Comparison of ENCODE assay signal across 14 mouse cellular contexts in genomic region chr3:51907113-51907860, GRCm38 (mm10).
A peak's percentile ranks its signal among the peaks of the same experiment; 100 is the strongest.
DNase-seq lines count a peak whose midpoint lies in the region; ATAC-seq and TF ChIP-seq lines count a peak whose summit lies in the region.
"Had no signal": no experiment of that assay in that cellular context is flagged by ENCODE, and none has a peak within 500 bp of the region (broad histone marks: within the 10 kb centered on the region; RNA-seq: fewer than 3 reads in every experiment).

No protein-coding gene starts in this region.

- DNase-seq in CH12.LX (ENCODE audit: extremely low read depth): no peak
- no peak for DNase-seq in intestine, embryonic 14.5 days (ENCODE audit: low spot score)
- DNase-seq in left cerebral cortex, postnatal 14 days (ENCODE audit: low spot score in 2 of 2): no peak
- no peak for DNase-seq in urinary bladder, postnatal 4 days (ENCODE audit: low spot score in 2 of 2)
- DNase-seq: cerebellum, postnatal 25 days; gastrocnemius, postnatal 36 days; kidney, adult 8-10 months; right cerebral cortex, postnatal 4 days had no signal

- TF ChIP-seq CTCF in C2C12 (IDR thresholded peaks at IDR 0.05; ENCODE audit: control insufficient read depth, insufficient read depth, insufficient read length) (no peak), CH12.LX (conservative IDR thresholded peaks at IDR 0.05 in 1 of 2, IDR thresholded peaks at IDR 0.05 in 1 of 2; ENCODE audit: low read depth in 2 of 2, low read length in 2 of 2) (no peak)

- no peak overlapping the region for H3ac ChIP-seq in C2C12 (ENCODE audit: control insufficient read depth, insufficient read length, low read depth)

- no peaks in the 10 kb centered on the region for H3K79me3 ChIP-seq in C2C12 (ENCODE audit: low read depth)

- in situ Hi-C loops in CH12.LX (cut with MboI; ENCODE audit: low pct_ligation_motif_present, low pct_unique_long_range_greater_than_20kb, low sequenced_read_pairs): no loop called here

- dilution Hi-C loops in CH12.LX (cut with MboI; ENCODE audit: extremely low pct_ligation_motif_present, extremely low pct_unique_long_range_greater_than_20kb, low sequenced_read_pairs): no loop called here

- no peak overlapping the region for H3K4me2 ChIP-seq in hindbrain, embryonic 12.5 days (replicated peaks)
- no peak overlapping the region for H3K4me2 ChIP-seq in hindbrain, embryonic 16.5 days (ENCODE audit: low read length)
- H3K4me2 ChIP-seq in CH12.LX (ENCODE audit: insufficient read depth, low read depth, poor library complexity, severe bottlenecking): no peak overlapping the region
- H3K4me2 ChIP-seq in intestine, embryonic 14.5 days (ENCODE audit: low read length): no peak overlapping the region
- H3K4me2 ChIP-seq: neural tube, embryonic 13.5 days had no signal

- H3K4me3 ChIP-seq in hindbrain, embryonic 12.5 days: no peak overlapping the region
- no peak overlapping the region for H3K4me3 ChIP-seq in hindbrain, embryonic 16.5 days (ENCODE audit: low read length)
- H3K4me3 ChIP-seq in C2C12 (ENCODE audit: insufficient read depth, poor library complexity, severe bottlenecking) (no peak overlapping the region), CH12.LX (replicated peaks in 1 of 3; ENCODE audit: low read depth in 2 of 3, low read length in 2 of 3, poor library complexity in 1 of 3) (no peak overlapping the region)
- H3K4me3 ChIP-seq in intestine, embryonic 14.5 days (ENCODE audit: low read depth, low read length): no peak overlapping the region
- H3K4me3 ChIP-seq: limb, embryonic 13.5 days; neural tube, embryonic 13.5 days had no signal

- no peaks in the 10 kb centered on the region for H3K79me2 ChIP-seq in C2C12 (ENCODE audit: control insufficient read depth, insufficient read depth)
- H3K79me2 ChIP-seq in CH12.LX (replicated peaks; ENCODE audit: control insufficient read depth, extremely low read depth, insufficient read depth, poor library complexity, severe bottlenecking): no peaks in the 10 kb centered on the region

- no peak for TF ChIP-seq POLR2A in CH12.LX (IDR thresholded peaks at IDR 0.05; ENCODE audit: low read depth, low read length)

- no peaks in the 10 kb centered on the region for H3K36me3 ChIP-seq in hindbrain, embryonic 12.5 days
- H3K36me3 ChIP-seq in hindbrain, embryonic 16.5 days (ENCODE audit: control insufficient read depth, insufficient read depth, low read length): no peaks in the 10 kb centered on the region
- H3K36me3 ChIP-seq in C2C12 (ENCODE audit: control insufficient read depth, insufficient read depth): no peaks in the 10 kb centered on the region
- no peaks in the 10 kb centered on the region for H3K36me3 ChIP-seq in CH12.LX (replicated peaks in 1 of 2; ENCODE audit: control insufficient read depth in 1 of 2, insufficient read depth in 1 of 2, low read length in 1 of 2)
- H3K36me3 ChIP-seq in intestine, embryonic 14.5 days (ENCODE audit: control insufficient read depth, insufficient read depth, low read length): no peaks in the 10 kb centered on the region
- H3K36me3 ChIP-seq: limb, embryonic 13.5 days; neural tube, embryonic 13.5 days had no signal

- no peak overlapping the region for H3K27ac ChIP-seq in hindbrain, embryonic 12.5 days
- H3K27ac ChIP-seq in hindbrain, embryonic 16.5 days (ENCODE audit: low read depth, low read length): no peak overlapping the region
- H3K27ac ChIP-seq in CH12.LX (ENCODE audit: insufficient read depth, low read depth): no peak overlapping the region
- no peak overlapping the region for H3K27ac ChIP-seq in intestine, embryonic 14.5 days (ENCODE audit: low read depth)
- H3K27ac ChIP-seq: limb, embryonic 13.5 days; neural tube, embryonic 13.5 days had no signal

- TF ChIP-seq EP300 in CH12.LX (IDR thresholded peaks at IDR 0.05; ENCODE audit: low read length): no peak

- no peaks in the 10 kb centered on the region for H3K9me3 ChIP-seq in hindbrain, embryonic 12.5 days (replicated peaks)
- no peaks in the 10 kb centered on the region for H3K9me3 ChIP-seq in hindbrain, embryonic 16.5 days (ENCODE audit: control insufficient read depth, low read length)
- no peaks in the 10 kb centered on the region for H3K9me3 ChIP-seq in CH12.LX (replicated peaks; ENCODE audit: low read length)
- no peaks in the 10 kb centered on the region for H3K9me3 ChIP-seq in intestine, embryonic 14.5 days (ENCODE audit: control insufficient read depth, low read length)
- H3K9me3 ChIP-seq: limb, embryonic 13.5 days; neural tube, embryonic 13.5 days had no signal

- H3K4me1 ChIP-seq in hindbrain, embryonic 12.5 days: peaks cover 26% of the 10 kb centered on the region
- peaks cover 5% of the 10 kb centered on the region for H3K4me1 ChIP-seq in hindbrain, embryonic 16.5 days (ENCODE audit: control insufficient read depth, insufficient read depth, low read depth, low read length)
- peaks cover 14 to 32% of the 10 kb centered on the region in 2 experiments for H3K4me1 ChIP-seq in CH12.LX (ENCODE audit: control insufficient read depth in 1 of 2, insufficient read depth in 2 of 2)
- H3K4me1 ChIP-seq in intestine, embryonic 14.5 days (replicated peaks; ENCODE audit: control insufficient read depth, insufficient read depth, low read length): peaks cover 25% of the 10 kb centered on the region

- no peak for TF ChIP-seq RAD21 in CH12.LX (IDR thresholded peaks at IDR 0.05; ENCODE audit: low read depth, low read length)

- H3K27me3 ChIP-seq in hindbrain, embryonic 12.5 days: no peaks in the 10 kb centered on the region
- no peaks in the 10 kb centered on the region for H3K27me3 ChIP-seq in hindbrain, embryonic 16.5 days (replicated peaks; ENCODE audit: control insufficient read depth, insufficient read depth, low read length)
- H3K27me3 ChIP-seq in C2C12 (ENCODE audit: control insufficient read depth, insufficient read depth, insufficient read length) (no peaks in the 10 kb centered on the region), CH12.LX (replicated peaks) (no peaks in the 10 kb centered on the region)
- H3K27me3 ChIP-seq in intestine, embryonic 14.5 days (replicated peaks; ENCODE audit: control insufficient read depth, insufficient read depth, low read length): no peaks in the 10 kb centered on the region
- H3K27me3 ChIP-seq: limb, embryonic 13.5 days; neural tube, embryonic 13.5 days had no signal

- intact Hi-C loops in left cerebral cortex, postnatal 14 days (cut with DNase I): no loop called here

- H3K9ac ChIP-seq in hindbrain, embryonic 12.5 days: no peak overlapping the region
- H3K9ac ChIP-seq in hindbrain, embryonic 16.5 days (ENCODE audit: low read depth, low read length): no peak overlapping the region
- H3K9ac ChIP-seq in CH12.LX (ENCODE audit: insufficient read depth, low read depth): no peak overlapping the region
- H3K9ac ChIP-seq in intestine, embryonic 14.5 days (ENCODE audit: low read length): no peak overlapping the region
- H3K9ac ChIP-seq: limb, embryonic 13.5 days; neural tube, embryonic 13.5 days had no signal

- ATAC-seq in hindbrain, embryonic 12.5 days (ENCODE audit: low FRiP score): peak; percentile 46
- no peak; the same call in 1 of the 2 replicates for ATAC-seq in hindbrain, embryonic 16.5 days
- peak; percentile 41; the same call in 1 of the 2 replicates for ATAC-seq in intestine, embryonic 14.5 days (replicated peaks; ENCODE audit: low FRiP score, low TSS enrichment, low read depth)
- ATAC-seq in megakaryocyte, adult 5-6 weeks (ENCODE audit: poor library complexity, severe bottlenecking): no peak

- WGBS in hindbrain, embryonic 12.5 days: 50% methylated on average over 10 of the region's 10 CpGs
- WGBS in hindbrain, embryonic 16.5 days: 55% methylated on average over 10 of the region's 10 CpGs
- 62% methylated on average over 10 of the region's 10 CpGs for WGBS in intestine, embryonic 14.5 days

TF ChIP-seq in C2C12, 6 proteins besides CTCF, POLR2A, EP300 and RAD21:
- no peak for TF ChIP-seq MYOG (IDR thresholded peaks at IDR 0.05; ENCODE audit: control insufficient read depth, extremely low read depth, insufficient read length)
- TF ChIP-seq USF1 (IDR thresholded peaks at IDR 0.05; ENCODE audit: low read depth): peak; percentile 78
- no peak for TF ChIP-seq MYOD1 (IDR thresholded peaks at IDR 0.05; ENCODE audit: control insufficient read depth, insufficient read length, low read depth)
TF ChIP-seq in C2C12: peak in this region for 1.

TF ChIP-seq in CH12.LX, 34 proteins besides CTCF, POLR2A, EP300 and RAD21:
- TF ChIP-seq RCOR1 (conservative IDR thresholded peaks at IDR 0.05; ENCODE audit: low read depth, low read length): no peak
- TF ChIP-seq SMC3 (IDR thresholded peaks at IDR 0.05; ENCODE audit: low read depth, low read length): no peak
- TF ChIP-seq ELF1 (IDR thresholded peaks at IDR 0.05; ENCODE audit: low read depth, low read length): no peak
- no peak for TF ChIP-seq TBP (conservative IDR thresholded peaks at IDR 0.05; ENCODE audit: low read depth, low read length)
- peak; percentile 91 for TF ChIP-seq MAFK (IDR thresholded peaks at IDR 0.05; ENCODE audit: insufficient replicate concordance, low read length)

Comparison
In these comparisons a context has a peak if more than half of its experiments do, and no peak if none do; other contexts are left out.
1. ATAC-seq: peak in hindbrain, embryonic 12.5 days (single experiment) and intestine, embryonic 14.5 days (single experiment); none in hindbrain, embryonic 16.5 days (single experiment) and megakaryocyte, adult 5-6 weeks (single experiment).